In genomic region chr7:4272106-4272505, GRCm38 (mm10) we compare ENCODE assay signal across 10 mouse cellular contexts. TPM values are rescaled to one million over a fixed set of nuclear protein-coding genes. Genes with fewer than 3 reads are reported as not detected.
DNase-seq lines count a peak whose midpoint lies in the region; TF ChIP-seq lines count a peak whose summit lies in the region.
"Not testable (repeated sequence)": the region's sequence is repeated elsewhere in the genome, so short reads cannot be mapped to it uniquely, and the experiment has no call there.
"Had no signal": no experiment of that assay in that cellular context is flagged by ENCODE, and none has a peak within 500 bp of the region (broad histone marks: within the 10 kb centered on the region; RNA-seq: fewer than 3 reads in every experiment).

No protein-coding gene starts in this region.

- H3K4me1 ChIP-seq in MEL (ENCODE audit: control insufficient read depth in 1 of 2, insufficient read depth in 2 of 2, low read length in 2 of 2), result not testable (repeated sequence)

- not testable (repeated sequence) for H3K36me3 ChIP-seq in MEL (ENCODE audit: control insufficient read depth in 1 of 2, insufficient read depth in 2 of 2, low read length in 2 of 2)

- DNase-seq in 416B (ENCODE audit: low read depth) (peak; percentile 66), MEL (ENCODE audit: low read depth, low spot score) (peak; percentile 60), MEL-GATA-1-ER (ENCODE audit: extremely low read depth, low read depth) (peak; percentile 45)

- not testable (repeated sequence) for H3K4me3 ChIP-seq in MEL (ENCODE audit: control insufficient read depth in 1 of 2, insufficient read depth in 1 of 2, low read depth in 2 of 2, low read length in 2 of 2)

- TF ChIP-seq RAD21 in MEL (IDR thresholded peaks at IDR 0.05; ENCODE audit: low read depth, low read length), result not testable (repeated sequence)

- TF ChIP-seq POLR2A in MEL (IDR thresholded peaks at IDR 0.05; ENCODE audit: control insufficient read depth in 1 of 2, insufficient read depth in 1 of 2, low read depth in 1 of 2, low read length in 2 of 2, poor library complexity in 1 of 2), result not testable (repeated sequence)

- TF ChIP-seq CTCF in MEL (IDR thresholded peaks at IDR 0.05 in 2 of 3, conservative IDR thresholded peaks at IDR 0.05 in 1 of 3; ENCODE audit: control insufficient read depth in 1 of 3, insufficient read depth in 1 of 3, low read depth in 2 of 3, low read length in 3 of 3, poor library complexity in 1 of 3, severe bottlenecking in 1 of 3), result not testable (repeated sequence)

- not testable (repeated sequence) for H3K27me3 ChIP-seq in MEL (ENCODE audit: control insufficient read depth in 1 of 2, insufficient read depth in 2 of 2, low read length in 2 of 2)

- not testable (repeated sequence) for H3K9ac ChIP-seq in MEL (ENCODE audit: control insufficient read depth, low read depth, low read length, poor library complexity, severe bottlenecking)

- not testable (repeated sequence) for H3K79me2 ChIP-seq in MEL (ENCODE audit: control insufficient read depth, insufficient read depth, low read length, poor library complexity)

- not testable (repeated sequence) for H3K9me3 ChIP-seq in MEL (replicated peaks; ENCODE audit: insufficient read depth, low read length)

- H3K27ac ChIP-seq in MEL (ENCODE audit: control insufficient read depth, low read depth, low read length), result not testable (repeated sequence)

- TF ChIP-seq EP300 in MEL (IDR thresholded peaks at IDR 0.05; ENCODE audit: low read depth in 1 of 2, low read length in 2 of 2), result not testable (repeated sequence)

RNA-seq across cellular contexts. Expression of gene Lilra5, which starts 34.6 kb away (rescaled TPM):
- total RNA-seq in MEL (2012; rRNA removed), result not detected in 2 replicates
- not detected for polyA plus RNA-seq in MEL (2012; ENCODE audit: insufficient read depth in 1 of 2, insufficient read length in 2 of 2, low read depth in 1 of 2, low replicate concordance in 2 of 2, missing spikeins in 1 of 2)
- total RNA-seq: CH12.LX, ES-E14, G1E had no signal
- polyA plus RNA-seq: activated CD4-positive, CD25-positive, alpha-beta regulatory T cell, adult 4 months; C2C12; CD4-positive, CD25-positive, alpha-beta regulatory T cell, adult 4 months; G1E; Patski had no signal
